Mouse (Mus musculus): ENCODE results near the gene Lrpprc. TPM values are rescaled to one million over a fixed set of nuclear protein-coding genes. Genes with fewer than 3 reads are reported as not detected.

Gene Lrpprc
- polyA plus RNA-seq, 1 experiment = 4.7 TPM

DNA sequence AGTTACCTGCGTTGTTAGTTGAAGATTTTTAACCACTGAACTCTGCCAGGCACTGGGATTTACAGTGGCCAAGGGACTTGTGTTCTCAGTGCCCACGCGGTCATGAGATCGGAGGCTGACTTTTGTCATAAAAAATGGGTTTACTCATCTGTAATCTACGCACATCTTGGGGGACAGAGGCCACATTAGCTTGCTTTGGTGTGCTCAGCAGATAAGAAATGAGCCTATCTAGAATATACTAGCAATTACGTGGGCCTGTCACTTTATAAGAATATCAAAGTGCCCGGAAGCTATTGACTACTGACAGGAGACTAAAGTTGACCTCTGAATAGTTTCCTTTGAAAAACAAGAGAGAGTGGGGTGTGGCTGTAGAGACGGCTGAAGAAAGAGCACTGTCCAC, 131.6 kb downstream of the Lrpprc start:
- Histone ChIP-seq H3K36me3 (ENCODE audit: control insufficient read depth, insufficient read depth, low read length) (peaks cover 28% of the 10 kb centered on the region), H3K27me3 (ENCODE audit: control insufficient read depth, insufficient read depth, low read length) (no peaks in the 10 kb centered on the region), H3K27ac (ENCODE audit: insufficient read depth, low read depth, low read length) (peak overlapping the region; percentile 86), H3K4me3 (ENCODE audit: low read depth, low read length) (no peak overlapping the region), H3K4me1 (ENCODE audit: control insufficient read depth, insufficient read depth, insufficient read length, low read length) (peaks cover 21% of the 10 kb centered on the region)
- TF ChIP-seq CTCF (IDR thresholded peaks at IDR 0.05; ENCODE audit: extremely low read depth, insufficient read length, insufficient replicate concordance, low read depth, low read length) (no peak), POLR2A (IDR thresholded peaks at IDR 0.05; ENCODE audit: low read depth, low read length) (no peak)
- 30% methylated on average over 8 of the region's 8 CpGs for WGBS

DNA sequence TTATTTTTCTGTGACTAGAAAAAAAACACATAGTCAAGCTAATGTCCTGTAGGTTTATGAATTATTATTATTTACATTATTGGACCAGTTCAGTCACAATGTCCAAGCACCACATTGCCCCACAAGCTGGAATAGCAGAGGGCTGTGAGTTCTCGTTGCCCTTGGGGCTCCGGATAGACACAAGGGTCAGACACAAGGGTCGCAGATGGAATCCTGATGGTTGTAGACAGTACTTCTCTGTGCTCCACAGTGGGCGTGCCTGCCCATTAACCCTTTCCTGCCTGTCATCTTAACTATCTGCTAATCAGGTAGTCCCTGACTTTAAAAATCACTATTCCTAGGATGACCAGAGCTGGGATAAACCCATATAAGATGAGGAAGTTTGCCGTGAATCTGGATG, 132.4 kb downstream of the Lrpprc start:
- Histone ChIP-seq H3K4me1 (ENCODE audit: control insufficient read depth, insufficient read depth, insufficient read length, low read length) (peaks cover 24% of the 10 kb centered on the region), H3K27ac (ENCODE audit: insufficient read depth, low read depth, low read length) (peak overlapping the region; percentile 82), H3K36me3 (ENCODE audit: control insufficient read depth, insufficient read depth, low read length) (peaks cover 22% of the 10 kb centered on the region), H3K4me3 (ENCODE audit: low read depth, low read length) (no peak overlapping the region), H3K27me3 (ENCODE audit: control insufficient read depth, insufficient read depth, low read length) (no peaks in the 10 kb centered on the region)
- 53% methylated on average over 5 of the region's 5 CpGs for WGBS
- no peak for TF ChIP-seq CTCF (IDR thresholded peaks at IDR 0.05; ENCODE audit: extremely low read depth, insufficient read length, insufficient replicate concordance, low read depth, low read length)
- no peak for TF ChIP-seq POLR2A (IDR thresholded peaks at IDR 0.05; ENCODE audit: low read depth, low read length)

DNA sequence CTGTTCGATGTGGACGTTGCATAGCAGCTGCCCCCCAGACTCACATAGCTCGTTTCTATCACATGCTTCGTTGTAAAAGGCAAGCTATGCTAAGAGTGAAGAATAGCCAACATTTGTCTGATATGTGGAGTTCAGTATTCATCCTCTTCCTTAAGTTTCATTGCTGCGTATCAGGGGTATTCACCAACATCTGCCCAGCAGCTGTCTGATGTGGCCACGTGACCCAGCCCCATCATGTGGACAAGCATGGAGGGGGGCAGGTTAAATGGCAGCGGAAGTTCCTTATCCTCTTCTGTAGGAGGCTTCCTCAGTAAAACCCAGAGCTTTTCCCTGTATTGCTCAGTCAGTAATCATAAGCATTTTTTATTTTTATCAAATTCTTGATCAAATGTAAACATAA, 132.8 kb downstream of the Lrpprc start:
- TF ChIP-seq CTCF (IDR thresholded peaks at IDR 0.05; ENCODE audit: extremely low read depth, insufficient read length, insufficient replicate concordance, low read depth, low read length) (no peak), POLR2A (IDR thresholded peaks at IDR 0.05; ENCODE audit: low read depth, low read length) (no peak)
- H3K36me3 ChIP-seq (ENCODE audit: control insufficient read depth, insufficient read depth, low read length) = peaks cover 20% of the 10 kb centered on the region
- WGBS = 84% methylated on average over 7 of the region's 7 CpGs
- H3K27me3 ChIP-seq (ENCODE audit: control insufficient read depth, insufficient read depth, low read length) = no peaks in the 10 kb centered on the region
- peaks cover 27% of the 10 kb centered on the region for H3K4me1 ChIP-seq (ENCODE audit: control insufficient read depth, insufficient read depth, insufficient read length, low read length)
- H3K4me3 ChIP-seq (ENCODE audit: low read depth, low read length) = no peak overlapping the region
- H3K27ac ChIP-seq (ENCODE audit: insufficient read depth, low read depth, low read length) = no peak overlapping the region

DNA sequence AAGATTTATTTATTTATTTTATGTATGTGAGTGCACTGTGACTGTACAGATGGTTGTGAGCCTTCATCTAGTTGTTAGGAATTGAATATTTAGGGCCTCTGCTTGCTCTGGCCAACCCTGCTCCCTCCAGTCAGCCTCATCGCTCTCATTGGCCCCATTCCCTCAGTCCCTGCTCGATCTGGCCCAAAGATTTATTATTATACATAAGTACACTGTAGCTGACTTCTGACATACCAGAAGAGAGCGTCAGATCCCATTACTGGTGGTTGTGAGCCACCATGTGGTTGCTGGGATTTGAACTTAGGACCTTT, 133.2 kb downstream of the Lrpprc start:
- TF ChIP-seq CTCF (IDR thresholded peaks at IDR 0.05; ENCODE audit: extremely low read depth, insufficient read length, insufficient replicate concordance, low read depth, low read length) = no peak
- no peak for TF ChIP-seq POLR2A (IDR thresholded peaks at IDR 0.05; ENCODE audit: low read depth, low read length)
- Histone ChIP-seq H3K4me1 (ENCODE audit: control insufficient read depth, insufficient read depth, insufficient read length, low read length) (peaks cover 27% of the 10 kb centered on the region), H3K4me3 (ENCODE audit: low read depth, low read length) (no peak overlapping the region), H3K27ac (ENCODE audit: insufficient read depth, low read depth, low read length) (no peak overlapping the region), H3K36me3 (ENCODE audit: control insufficient read depth, insufficient read depth, low read length) (peaks cover 20% of the 10 kb centered on the region), H3K27me3 (ENCODE audit: control insufficient read depth, insufficient read depth, low read length) (no peaks in the 10 kb centered on the region)
- 71% methylated on average over 3 of the region's 3 CpGs for WGBS

DNA sequence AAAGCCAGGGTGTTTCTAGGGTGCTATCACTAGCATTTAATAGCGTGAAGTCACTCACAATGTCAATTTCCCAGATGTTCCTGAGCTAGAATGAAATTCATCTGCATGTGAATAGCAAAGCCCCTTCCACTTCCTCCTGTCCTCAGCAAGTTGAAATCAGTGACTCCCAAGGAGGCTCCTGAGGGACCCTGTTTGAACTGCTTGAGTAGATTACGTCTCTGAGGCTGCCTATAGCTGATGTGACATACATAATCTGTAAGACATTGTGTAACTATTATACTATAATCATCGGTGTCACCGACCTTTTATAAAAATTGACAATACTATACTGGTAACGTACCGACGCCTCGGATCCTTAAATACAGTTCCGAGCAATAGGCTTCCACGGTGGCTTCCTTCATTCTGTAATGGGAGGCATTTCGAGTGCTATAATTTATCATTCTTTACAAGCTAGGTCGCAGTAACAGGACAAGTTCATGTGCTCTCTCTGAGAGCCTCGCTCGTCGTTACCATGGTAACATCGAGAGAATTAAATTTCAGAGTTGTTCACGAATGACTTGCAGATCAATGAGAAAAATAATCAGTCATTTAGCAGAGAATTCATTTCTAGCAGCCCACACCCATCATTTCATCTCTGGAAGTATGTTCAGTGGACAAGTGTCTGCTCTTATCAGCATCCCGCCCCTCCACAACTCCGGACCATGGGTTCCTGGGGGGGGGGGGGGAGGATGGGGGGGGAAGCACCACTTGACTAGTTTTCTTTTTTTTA, 133.8 kb downstream of the Lrpprc start:
- Histone ChIP-seq H3K27ac (ENCODE audit: insufficient read depth, low read depth, low read length) (no peak overlapping the region), H3K27me3 (ENCODE audit: control insufficient read depth, insufficient read depth, low read length) (no peaks in the 10 kb centered on the region), H3K4me1 (ENCODE audit: control insufficient read depth, insufficient read depth, insufficient read length, low read length) (peaks cover 25% of the 10 kb centered on the region), H3K36me3 (ENCODE audit: control insufficient read depth, insufficient read depth, low read length) (peaks cover 14% of the 10 kb centered on the region), H3K4me3 (ENCODE audit: low read depth, low read length) (no peak overlapping the region)
- 74% methylated on average over 19 of the region's 19 CpGs for WGBS
- TF ChIP-seq POLR2A (IDR thresholded peaks at IDR 0.05; ENCODE audit: low read depth, low read length) = no peak
- TF ChIP-seq CTCF (IDR thresholded peaks at IDR 0.05; ENCODE audit: extremely low read depth, insufficient read length, insufficient replicate concordance, low read depth, low read length) = no peak

DNA sequence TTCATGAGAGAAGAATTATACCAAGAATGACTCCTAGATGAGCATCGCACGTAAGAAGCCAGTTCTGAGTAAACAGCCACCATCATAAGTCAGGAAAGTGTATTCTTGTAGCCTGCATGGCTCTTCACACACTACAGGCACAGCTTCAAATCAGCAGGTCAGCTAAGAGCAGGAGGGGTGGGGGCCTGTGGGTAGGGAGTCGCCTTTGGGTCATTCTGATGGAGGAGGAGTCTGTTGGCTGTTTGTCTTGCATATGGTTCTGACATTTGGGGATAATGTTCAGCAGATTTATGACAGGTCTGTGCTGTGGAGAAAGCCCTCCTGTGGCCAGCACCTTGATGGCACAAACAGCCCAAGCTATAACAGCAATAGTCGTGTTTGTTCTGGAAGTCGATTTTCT, 134.4 kb downstream of the Lrpprc start:
- Histone ChIP-seq H3K4me1 (ENCODE audit: control insufficient read depth, insufficient read depth, insufficient read length, low read length) (peaks cover 31% of the 10 kb centered on the region), H3K27me3 (ENCODE audit: control insufficient read depth, insufficient read depth, low read length) (no peaks in the 10 kb centered on the region), H3K27ac (ENCODE audit: insufficient read depth, low read depth, low read length) (no peak overlapping the region), H3K4me3 (ENCODE audit: low read depth, low read length) (no peak overlapping the region), H3K36me3 (ENCODE audit: control insufficient read depth, insufficient read depth, low read length) (peaks cover 9% of the 10 kb centered on the region)
- WGBS = 60% methylated on average over 5 of the region's 5 CpGs
- TF ChIP-seq POLR2A (IDR thresholded peaks at IDR 0.05; ENCODE audit: low read depth, low read length) (no peak), CTCF (IDR thresholded peaks at IDR 0.05; ENCODE audit: extremely low read depth, insufficient read length, insufficient replicate concordance, low read depth, low read length) (no peak)

Other genes with a start within 250 kb of the Lrpprc start
- 0.06 and 0.24 TPM in 2 replicates for gene Dync2li1, start 164.3 kb downstream of the Lrpprc start, polyA plus RNA-seq (2012; rRNA removed)
- 62.7 and 289 TPM in 2 replicates for gene Abcg8, start 114.5 kb downstream of the Lrpprc start, polyA plus RNA-seq (2012; rRNA removed)
- gene Abcg5, start 107.8 kb downstream of the Lrpprc start, polyA plus RNA-seq (2012; rRNA removed) = 73.5 and 335 TPM in 2 replicates
- 8.2 and 17.6 TPM in 2 replicates for gene Ppm1b, start 166.0 kb upstream of the Lrpprc start, polyA plus RNA-seq (2012; rRNA removed)
- 30.3 and 122 TPM in 2 replicates for gene Slc3a1, start 237.6 kb upstream of the Lrpprc start, polyA plus RNA-seq (2012; rRNA removed)

All from small intestine, adult 2 months (tissue).